Mouse (Mus musculus): ENCODE data around the gene Barx2.
"Not testable (repeated sequence)": the region's sequence is repeated elsewhere in the genome, so short reads cannot be mapped to it uniquely, and the experiment has no call there.

GRCm38 (mm10) chr9:31936486-31936885 is 23.2 kb upstream of the Barx2 start:
- not testable (repeated sequence) for TF ChIP-seq CTCF (IDR thresholded peaks at IDR 0.05; ENCODE audit: control insufficient read depth, insufficient read depth, insufficient replicate concordance, low read depth, low read length); POLR2A (IDR thresholded peaks at IDR 0.05; ENCODE audit: control insufficient read depth, low read depth, low read length)
